18 mouse cellular contexts compared by ENCODE assay signal in genomic region chr14:97435453-97436233, GRCm38 (mm10).
"Had no signal": no experiment of that assay in that cellular context is flagged by ENCODE, and none has a peak within 500 bp of the region (broad histone marks: within the 10 kb centered on the region; RNA-seq: fewer than 3 reads in every experiment).

No protein-coding gene starts in this region.

- H3K9me3 ChIP-seq: limb, embryonic 12.5 days; liver, embryonic 13.5 days; lung, embryonic 15.5 days; midbrain, embryonic 12.5 days; neural tube, embryonic 15.5 days had no signal

- H3K27me3 ChIP-seq: limb, embryonic 12.5 days; liver, embryonic 13.5 days; lung, embryonic 15.5 days; midbrain, embryonic 12.5 days; neural tube, embryonic 15.5 days had no signal

- H3K4me2 ChIP-seq: limb, embryonic 12.5 days; liver, embryonic 13.5 days; lung, embryonic 15.5 days; midbrain, embryonic 12.5 days; neural tube, embryonic 15.5 days had no signal

- H3K36me3 ChIP-seq: limb, embryonic 12.5 days; liver, embryonic 13.5 days; lung, embryonic 15.5 days; midbrain, embryonic 12.5 days; neural tube, embryonic 15.5 days had no signal

- H3K9ac ChIP-seq: limb, embryonic 12.5 days; liver, embryonic 13.5 days; liver, postnatal 0 days; lung, embryonic 15.5 days; midbrain, embryonic 12.5 days; neural tube, embryonic 15.5 days had no signal

- ATAC-seq: liver, postnatal 0 days had no signal

- H3K4me1 ChIP-seq: liver, embryonic 13.5 days; lung, embryonic 15.5 days; midbrain, embryonic 12.5 days; neural tube, embryonic 15.5 days had no signal

- DNase-seq: kidney, adult 8-10 months; kidney, postnatal 10 days; kidney, postnatal 4 days; liver; liver, embryonic 13.5 days; liver, postnatal 0 days; lung, postnatal 14 days; right cerebral cortex, adult 18-20 months; right cerebral cortex, postnatal 25 days; thymus, adult 18-20 months; thymus, postnatal 25 days had no signal

- H3K4me3 ChIP-seq: limb, embryonic 12.5 days; liver, embryonic 13.5 days; lung, embryonic 15.5 days; midbrain, embryonic 12.5 days; myocyte; neural tube, embryonic 15.5 days had no signal

- H3K27ac ChIP-seq: limb, embryonic 12.5 days; liver, embryonic 13.5 days; lung, embryonic 15.5 days; macrophage; midbrain, embryonic 12.5 days; neural tube, embryonic 15.5 days; stomach, postnatal 0 days had no signal
